Mouse (Mus musculus) olfactory bulb, adult 2 months (tissue): ENCODE measurements at regions not wholly inside any gene's neighbourhood (a gene's known extent, or its start where the extent isn't known, plus 50 kb on each side); places are given as distances from the start of the nearest gene placed in this dataset.

Experiments used
- CTCF ChIP-seq: fragments of 200-500 bp; IDR thresholded peaks from 2 replicates; pipeline ENCODE4 v1.5.1; 2012; ENCODE audit warnings: low read depth, mild to moderate bottlenecking, low read length, moderate library complexity; ENCODE audit not compliant: insufficient read depth
- POLR2A ChIP-seq: fragments of 200-500 bp; IDR thresholded peaks from 2 replicates; pipeline ENCODE4 v1.6.1; 2012; ENCODE audit warnings: mild to moderate bottlenecking, low read depth, low read length, moderate library complexity; ENCODE audit not compliant: insufficient read depth

- TF ChIP-seq CTCF (no peak), POLR2A (no peak)
Measured at GRCm38 (mm10) chr13:102625171-102625835, 68.1 kb upstream of the Cd180 start.
